Mouse (Mus musculus) adrenal gland, postnatal 4 days (tissue): ENCODE measurements around the gene Palm2. TPM values are rescaled to one million over a fixed set of nuclear protein-coding genes. Genes with fewer than 3 reads are reported as not detected.

Source experiments
- DNase-seq, 2 experiments: peaks; one replicate each; pipeline ENCODE4 v3.0.0; 2021 to 2022; ENCODE audit warnings: low spot score in 2 of 2, mixed read lengths in 2 of 2
- total RNA-seq, 2 experiments: library from RNA; stranded (reverse); gene quantifications; 2 replicates each; pipeline ENCODE4 v1.2.3; 2021

The Palm2 gene
- total RNA-seq, 2 experiments from 2014 or later: 36.6 to 42.6 TPM

GRCm38 (mm10) chr4:57656388-57656787 lies 222.3 kb downstream of the Palm2 start:
- no peak for DNase-seq

DNA sequence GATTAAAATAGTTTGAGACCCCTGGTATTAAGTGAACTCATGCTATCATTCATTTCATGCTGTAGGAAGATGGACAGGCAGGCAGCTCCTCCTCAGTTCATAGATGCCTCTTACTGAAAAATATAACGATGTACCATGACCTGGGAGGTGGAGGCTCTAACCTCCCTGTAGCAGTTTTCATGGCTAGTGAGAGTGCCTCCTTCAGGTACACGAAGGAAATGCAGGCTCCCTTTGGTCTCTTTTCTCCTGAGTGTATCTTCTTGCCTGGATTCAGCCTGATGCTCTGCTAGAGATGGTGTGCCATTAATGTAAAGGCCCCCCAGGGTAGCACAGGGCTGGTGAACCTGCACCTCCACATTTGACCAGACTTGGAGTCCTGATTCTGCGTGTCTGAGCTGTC lies 222.8 kb downstream of the Palm2 start:
- DNase-seq: no peak

DNA sequence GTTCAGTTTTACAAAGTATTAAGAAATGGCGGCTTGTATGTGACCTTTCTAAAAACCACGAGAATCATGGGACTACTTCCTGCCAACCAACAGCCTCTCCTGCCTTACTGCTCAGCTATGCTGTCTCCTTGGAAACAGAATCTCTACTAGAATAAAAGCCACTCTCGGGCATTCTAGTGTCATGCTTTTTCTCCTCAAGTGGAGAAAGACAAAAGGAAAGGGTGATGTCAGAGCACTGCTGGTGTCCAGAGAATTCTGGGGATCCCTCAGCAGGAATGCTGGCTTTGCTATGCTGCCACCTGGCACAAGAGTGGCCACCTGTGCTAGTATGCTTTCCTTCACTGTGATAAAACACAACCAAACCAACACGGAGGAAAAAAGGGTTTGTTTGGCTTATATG lies 226.4 kb downstream of the Palm2 start:
- DNase-seq: no peak

GRCm38 (mm10) chr4:57666101-57666500 lies 232.1 kb downstream of the Palm2 start:
- no peak for DNase-seq

GRCm38 (mm10) chr4:57670813-57671469 lies 236.9 kb downstream of the Palm2 start:
- DNase-seq: no peak

DNA sequence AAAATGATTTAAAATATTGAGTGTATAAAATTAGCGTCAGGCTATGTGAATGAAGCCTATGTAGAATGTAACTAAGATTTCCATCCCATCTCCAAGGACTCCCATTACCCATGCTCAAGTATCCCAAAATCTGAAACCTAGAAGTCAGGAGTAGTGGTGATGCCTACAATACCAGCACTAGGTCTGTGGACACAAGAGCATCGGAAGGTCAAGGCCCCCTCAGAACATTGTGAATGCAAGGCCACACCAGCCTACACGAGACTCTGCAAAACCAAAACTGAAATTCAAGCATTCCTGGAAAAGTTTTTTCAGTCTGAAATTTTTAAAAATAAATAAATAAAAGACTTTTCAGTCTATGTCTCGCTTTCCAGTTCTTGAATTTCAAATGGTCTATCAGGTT lies 238.5 kb downstream of the Palm2 start:
- DNase-seq: no peak

- DNase-seq: peak; percentile 54 to 82
Measured at GRCm38 (mm10) chr4:57672996-57673906, 239.2 kb downstream of the Palm2 start.

GRCm38 (mm10) chr4:57674351-57674750 lies 240.3 kb downstream of the Palm2 start:
- no peak for DNase-seq

GRCm38 (mm10) chr4:57675387-57675786 lies 241.3 kb downstream of the Palm2 start:
- peak in 1 of 2 experiments; percentile 22 for DNase-seq

DNA sequence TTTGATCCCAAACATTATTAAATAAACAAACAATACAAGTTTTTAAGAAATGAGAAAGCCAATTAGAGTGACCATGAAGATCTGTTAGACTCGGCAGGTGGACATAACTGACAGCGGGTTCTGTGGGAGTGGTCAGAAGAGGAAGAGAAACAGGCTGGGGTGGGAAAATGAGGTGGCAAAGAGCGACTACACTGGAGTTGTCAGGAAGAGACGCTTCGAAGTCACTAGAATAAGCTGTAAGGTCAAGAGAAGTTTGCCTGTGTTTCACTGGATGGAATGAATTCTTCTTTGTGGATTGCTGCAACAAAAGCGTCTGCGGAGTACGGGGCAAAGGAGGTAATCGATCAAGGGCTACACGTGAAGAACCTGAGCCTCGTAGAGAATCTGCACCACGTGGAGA lies 243.9 kb downstream of the Palm2 start:
- no peak for DNase-seq

GRCm38 (mm10) chr4:57678991-57679457 lies 245.0 kb downstream of the Palm2 start:
- no peak for DNase-seq

DNA sequence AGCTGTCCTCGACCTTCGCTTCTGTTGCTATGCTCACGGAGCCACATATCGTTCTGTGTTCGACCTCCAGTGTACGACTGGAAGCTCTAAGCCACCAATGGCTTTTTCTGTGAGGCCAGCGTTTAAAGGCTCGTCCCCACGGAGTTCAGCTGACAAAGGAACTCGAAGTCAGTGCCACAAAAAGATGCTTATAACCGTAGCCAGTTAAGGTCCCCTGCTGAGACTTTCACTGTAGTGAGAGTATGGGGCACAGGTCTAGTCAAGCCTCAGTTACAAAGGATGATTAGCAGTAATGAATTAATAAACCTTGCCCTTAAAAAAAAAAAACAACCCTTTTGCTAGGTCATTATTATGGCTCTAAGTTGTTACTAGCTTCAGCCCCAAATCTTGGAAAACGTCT lies 246.1 kb downstream of the Palm2 start:
- no peak for DNase-seq

DNA sequence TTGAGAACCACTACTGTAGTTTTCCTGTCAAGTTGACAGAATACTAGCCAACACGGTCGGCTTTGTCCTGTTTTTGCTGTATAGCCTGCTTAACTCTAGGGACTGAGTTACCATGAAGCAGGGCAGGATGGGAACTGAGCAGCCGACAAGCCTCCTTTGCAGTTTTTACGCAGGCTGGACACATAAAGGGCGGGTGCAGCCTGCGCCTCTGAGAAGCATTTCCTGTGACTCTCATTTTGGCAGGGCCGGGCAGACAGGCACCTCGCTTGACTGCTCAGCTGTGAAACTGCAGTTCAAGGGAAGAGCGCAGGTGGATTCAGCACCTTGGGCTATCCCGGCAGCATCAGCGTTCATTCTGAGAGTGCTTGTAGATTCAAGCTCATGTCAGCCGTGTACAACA lies 247.5 kb downstream of the Palm2 start:
- no peak for DNase-seq

GRCm38 (mm10) chr4:57682341-57682740 lies 248.3 kb downstream of the Palm2 start:
- no peak for DNase-seq

GRCm38 (mm10) chr4:57682944-57683343 lies 248.9 kb downstream of the Palm2 start:
- no peak for DNase-seq

DNA sequence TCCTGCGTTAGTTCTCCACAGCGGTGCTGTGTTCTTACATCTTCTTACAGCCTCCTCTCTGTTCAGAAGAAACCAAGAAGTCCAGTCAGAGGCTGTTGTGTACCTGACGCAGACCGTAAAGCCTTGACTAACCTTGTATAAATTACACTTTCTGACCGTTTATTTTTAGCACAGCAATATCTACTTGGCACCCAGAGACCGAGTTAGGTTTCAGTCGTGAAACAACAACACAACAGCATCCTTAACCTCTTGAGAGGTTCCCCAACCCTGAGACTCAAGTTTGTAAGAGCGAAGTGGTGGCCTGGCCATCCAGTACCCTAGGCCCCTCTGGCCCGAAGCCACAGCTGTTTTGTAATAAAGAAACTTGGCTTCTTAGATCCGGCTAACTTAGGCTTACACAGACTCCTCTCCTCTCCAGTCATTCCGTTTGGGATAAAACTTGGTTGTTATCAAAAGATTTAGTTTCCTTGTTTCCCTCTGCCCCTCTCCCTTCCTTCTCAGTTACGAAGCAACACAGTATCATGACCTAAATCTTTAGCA lies 250.7 kb downstream of the Palm2 start:
- DNase-seq: no peak

- no peak for DNase-seq
Measured at GRCm38 (mm10) chr4:57686736-57687135, 252.7 kb downstream of the Palm2 start.

- DNase-seq: no peak
Measured at GRCm38 (mm10) chr4:57687583-57687982, 253.5 kb downstream of the Palm2 start.

DNA sequence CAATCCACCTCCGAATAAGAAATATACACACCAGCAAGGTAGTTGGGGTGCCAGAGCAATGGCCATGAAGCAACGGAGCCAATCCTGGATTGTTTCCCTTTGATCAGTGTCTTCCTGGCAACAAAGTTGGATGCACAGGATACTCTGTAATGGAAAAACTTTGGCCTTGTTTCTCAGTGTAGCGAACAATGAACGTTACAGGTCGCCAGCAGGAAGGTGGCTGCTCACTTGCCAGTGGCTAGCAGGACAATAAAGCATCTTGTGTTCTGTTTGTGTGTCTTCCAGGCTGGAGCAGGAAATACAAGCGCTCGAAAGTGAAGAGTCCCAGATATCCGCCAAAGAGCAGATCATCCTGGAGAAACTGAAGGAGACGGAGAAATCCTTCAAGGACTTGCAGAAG lies 254.1 kb downstream of the Palm2 start:
- DNase-seq: no peak

DNA sequence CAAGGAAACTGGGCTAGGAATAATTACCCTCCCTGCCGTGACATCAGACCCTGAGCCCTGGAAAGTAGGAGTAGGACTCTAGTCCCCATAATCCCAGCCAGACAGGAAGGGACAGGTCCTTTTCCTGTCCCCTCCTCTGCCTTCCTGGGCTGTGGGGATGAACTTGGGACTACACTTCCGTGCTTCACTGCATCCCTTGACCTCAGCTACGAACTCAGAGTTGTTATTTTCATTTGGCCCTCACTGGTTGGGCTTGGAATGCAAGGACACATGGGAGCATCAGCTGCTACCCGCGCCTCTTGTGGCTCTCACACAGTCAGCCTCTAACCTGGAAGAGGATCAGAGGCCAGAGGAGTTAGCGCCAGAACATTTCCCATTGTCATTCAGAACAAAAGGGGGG lies 256.0 kb downstream of the Palm2 start:
- DNase-seq: no peak

- no peak for DNase-seq
Measured at GRCm38 (mm10) chr4:57690805-57691204, 256.8 kb downstream of the Palm2 start.
